Mouse (Mus musculus) inflammation-experienced regulatory T-cells, adult 6 months (primary cell): ENCODE results near the gene Lrrn2. TPM values are rescaled to one million over a fixed set of nuclear protein-coding genes. Genes with fewer than 3 reads are reported as not detected.
"Not testable (repeated sequence)": the region's sequence is repeated elsewhere in the genome, so short reads cannot be mapped to it uniquely, and the experiment has no call there.

Experiments used
- ATAC-seq: one replicate; pipeline ENCODE4 v1.8.0; 2017
- polyA plus RNA-seq, 3 experiments: library from polyadenylated mRNA; unstranded; fragments of 100-300 nt; shearing (Covaris generic); gene quantifications; one replicate each; pipeline ENCODE4 v1.2.1; 2017

The Lrrn2 gene
- polyA plus RNA-seq, 3 experiments from 2014 or later: 0.16 TPM; not detected in 2

DNA sequence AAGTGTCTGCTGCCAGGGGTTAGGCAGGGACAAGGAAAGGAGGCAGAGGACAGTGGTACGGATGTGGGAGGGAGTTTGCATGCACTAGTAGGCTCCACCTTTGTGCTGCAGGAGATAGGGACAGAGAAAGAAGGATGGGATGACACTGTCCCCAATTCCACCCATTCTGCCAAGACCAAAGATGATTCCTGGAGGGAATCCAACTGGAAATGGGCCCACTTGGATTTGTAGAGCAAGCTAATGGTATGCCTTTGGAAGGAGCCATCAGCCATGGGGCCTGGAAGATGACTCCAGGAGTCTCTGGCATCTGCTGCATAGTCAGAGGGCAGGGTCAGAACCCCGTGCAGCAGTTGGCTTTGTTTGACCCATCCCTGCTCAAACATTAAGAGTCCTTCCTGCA lies 52.3 kb downstream of the Lrrn2 start:
- ATAC-seq: no peak

DNA sequence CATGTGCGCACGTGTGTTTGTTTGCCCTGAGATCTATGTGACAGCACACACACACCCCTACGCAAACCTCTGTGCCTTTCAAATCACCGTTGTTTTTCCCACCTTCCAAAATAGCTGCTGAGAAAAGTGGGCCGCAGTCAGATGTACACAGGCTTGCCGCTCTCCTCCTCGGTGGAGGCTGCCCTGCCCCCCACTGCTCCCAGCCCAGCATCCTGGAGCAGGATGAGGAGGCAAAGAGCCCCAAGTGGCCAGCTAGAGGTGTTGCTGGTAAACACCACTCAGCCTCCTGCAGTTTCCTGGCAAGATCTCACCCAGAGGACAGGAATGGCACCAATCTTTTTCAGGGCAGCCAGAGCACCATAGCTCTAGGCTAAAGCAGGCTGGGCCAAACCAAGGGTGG lies 54.8 kb downstream of the Lrrn2 start:
- no peak for ATAC-seq

DNA sequence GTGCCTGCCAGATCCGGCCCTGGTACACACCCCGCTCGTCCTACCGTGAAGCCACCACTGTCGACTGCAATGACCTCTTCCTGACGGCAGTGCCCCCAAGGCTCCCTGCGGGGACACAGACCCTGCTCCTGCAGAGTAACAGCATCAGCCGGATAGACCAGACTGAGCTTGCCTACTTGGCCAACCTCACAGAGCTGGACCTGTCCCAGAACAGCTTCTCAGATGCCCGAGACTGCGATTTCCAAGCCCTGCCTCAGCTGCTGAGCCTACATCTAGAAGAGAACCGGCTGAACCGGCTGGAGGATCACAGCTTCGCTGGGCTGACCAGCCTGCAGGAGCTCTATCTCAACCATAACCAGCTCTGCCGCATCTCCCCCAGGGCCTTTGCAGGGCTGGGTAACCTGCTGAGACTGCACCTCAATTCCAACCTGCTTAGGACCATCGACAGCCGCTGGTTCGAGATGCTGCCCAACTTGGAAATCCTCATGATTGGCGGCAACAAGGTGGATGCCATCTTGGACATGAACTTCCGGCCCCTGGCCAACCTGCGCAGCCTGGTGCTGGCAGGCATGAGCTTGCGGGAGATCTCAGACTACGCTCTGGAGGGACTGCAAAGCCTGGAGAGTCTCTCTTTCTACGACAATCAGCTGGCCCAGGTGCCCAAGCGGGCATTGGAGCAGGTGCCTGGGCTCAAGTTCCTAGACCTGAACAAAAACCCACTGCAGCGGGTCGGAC lies 57.4 kb downstream of the Lrrn2 start:
- ATAC-seq: no peak

DNA sequence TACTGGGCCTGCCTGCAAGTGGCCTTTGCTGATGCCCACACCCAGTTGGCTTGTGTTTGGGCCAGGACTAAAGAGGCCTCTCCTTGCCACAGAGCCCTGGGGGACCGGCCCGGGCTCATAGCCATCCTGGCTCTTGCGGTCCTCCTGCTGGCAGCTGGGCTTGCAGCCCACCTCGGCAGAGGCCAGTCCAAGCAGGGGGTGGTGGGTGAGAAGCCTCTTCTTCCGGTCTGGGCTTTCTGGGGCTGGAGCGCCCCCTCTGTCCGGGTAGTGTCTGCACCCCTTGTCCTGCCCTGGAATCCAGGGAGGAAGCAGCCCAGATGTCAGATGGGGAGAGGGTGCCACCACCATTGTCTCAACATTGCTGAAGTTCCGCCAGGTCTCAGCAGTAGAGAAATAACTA lies 58.9 kb downstream of the Lrrn2 start:
- ATAC-seq: no peak

DNA sequence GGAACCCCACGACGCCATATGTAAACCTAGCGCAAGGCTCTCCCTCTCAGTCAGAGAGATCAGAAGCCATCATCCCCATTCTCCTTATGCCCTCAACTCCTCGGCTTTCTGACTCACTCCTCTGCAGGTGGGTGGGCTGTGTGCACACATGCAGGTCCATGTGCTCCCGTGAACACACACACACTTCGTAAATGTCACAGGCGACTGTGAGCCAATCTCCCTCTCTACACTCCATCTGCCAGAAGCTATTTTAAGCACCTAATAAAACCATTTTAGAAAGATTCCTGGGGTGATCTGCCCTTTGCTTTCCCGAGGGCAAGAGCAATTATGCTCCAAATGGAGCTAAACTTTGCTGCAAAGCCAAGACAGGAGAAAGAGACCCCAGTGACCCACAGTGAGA lies 65.8 kb downstream of the Lrrn2 start:
- no peak for ATAC-seq

DNA sequence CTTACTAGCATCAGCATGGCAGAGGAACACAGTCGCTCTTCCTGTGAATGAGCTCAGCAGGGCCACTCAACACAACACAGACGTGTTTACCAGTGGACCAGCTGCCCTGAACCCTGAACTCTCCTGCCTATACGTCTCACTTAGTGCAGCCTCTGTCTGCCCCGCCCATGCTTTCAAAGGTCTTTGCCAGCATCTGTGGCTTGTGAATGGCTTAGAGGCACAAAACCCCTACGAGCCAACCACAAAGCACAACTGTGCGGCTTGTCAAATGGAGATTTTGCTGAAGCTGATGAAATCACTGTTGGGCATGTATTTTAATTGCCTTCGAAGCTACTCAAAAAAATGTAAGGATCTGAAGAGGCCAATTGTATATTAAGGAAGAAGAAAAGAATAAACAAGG lies 67.7 kb downstream of the Lrrn2 start:
- no peak for ATAC-seq

DNA sequence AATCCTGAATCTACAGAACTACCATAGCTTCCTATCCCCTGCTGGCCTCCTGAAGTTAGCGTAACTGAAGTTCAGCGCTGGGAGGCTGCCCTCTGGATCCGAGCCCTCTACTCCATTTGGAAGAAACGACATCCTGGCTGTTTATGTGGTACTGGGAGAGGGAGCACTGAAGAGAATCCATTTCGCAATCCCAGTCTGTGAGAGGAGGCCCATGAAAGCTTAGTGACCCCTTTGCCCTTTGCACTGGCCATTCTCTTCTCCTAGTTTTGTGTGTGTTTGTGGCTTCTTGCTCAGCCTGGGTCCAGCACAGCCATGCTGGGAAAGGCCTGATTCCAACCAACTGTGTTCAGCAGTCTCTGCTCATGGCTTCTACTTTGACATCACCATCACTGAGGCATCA lies 76.7 kb downstream of the Lrrn2 start:
- no peak for ATAC-seq

DNA sequence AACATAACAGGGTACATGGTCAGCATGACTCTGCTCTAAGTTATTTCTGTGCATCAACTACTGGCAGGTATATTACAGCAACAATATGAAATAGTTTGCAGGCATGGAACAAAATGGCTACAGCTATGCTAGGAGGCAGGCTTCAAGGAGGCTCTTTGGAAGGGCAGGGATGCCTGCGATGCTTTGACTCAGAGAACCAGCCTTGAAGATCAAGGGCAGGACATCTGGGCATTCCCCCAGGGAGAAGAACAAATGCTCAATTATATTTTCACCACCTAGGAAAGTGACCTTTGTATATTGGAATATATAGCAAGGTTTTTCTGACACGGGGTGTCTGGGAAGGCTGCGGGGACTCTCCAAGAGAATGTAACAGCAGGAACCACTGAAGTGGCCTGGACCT lies 81.7 kb downstream of the Lrrn2 start:
- ATAC-seq: no peak

DNA sequence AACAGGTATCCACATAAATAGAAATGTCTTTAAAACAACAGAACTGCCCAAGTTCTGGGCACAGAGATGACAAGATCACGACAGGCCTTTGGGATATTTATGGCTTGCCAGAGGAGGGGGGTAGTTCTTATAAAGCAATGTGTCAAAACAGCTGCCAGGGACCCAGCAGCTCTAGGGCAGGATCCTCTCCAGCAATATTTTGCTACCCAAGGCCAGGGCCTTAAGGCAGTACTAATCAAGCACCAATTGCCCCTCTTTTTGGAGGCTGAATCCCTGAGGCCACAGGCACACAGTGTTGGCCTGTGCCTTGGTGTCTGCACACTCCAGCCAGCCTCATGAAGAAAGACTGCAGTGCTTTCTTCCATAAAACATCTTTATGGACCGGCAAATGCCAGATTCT lies 84.0 kb downstream of the Lrrn2 start:
- no peak for ATAC-seq

DNA sequence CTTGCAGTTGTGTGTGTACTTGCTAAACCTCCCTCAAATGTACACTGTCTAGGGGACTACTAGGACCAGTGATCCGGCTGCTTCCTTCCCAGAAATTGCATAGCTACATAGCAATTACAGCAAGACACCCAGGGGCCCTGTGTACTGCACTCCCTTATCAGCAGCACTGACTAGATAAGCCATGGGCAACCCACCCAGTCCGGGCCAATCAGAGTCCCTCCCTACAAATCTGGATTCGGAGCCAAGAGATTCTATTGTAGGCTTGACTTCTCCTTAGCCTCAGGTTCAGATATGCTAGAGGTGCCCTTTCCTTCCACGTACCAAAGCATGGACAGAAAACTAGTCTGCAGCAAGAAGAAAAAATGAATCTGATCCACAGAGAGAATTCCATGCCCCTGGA lies 84.6 kb downstream of the Lrrn2 start:
- ATAC-seq: no peak

DNA sequence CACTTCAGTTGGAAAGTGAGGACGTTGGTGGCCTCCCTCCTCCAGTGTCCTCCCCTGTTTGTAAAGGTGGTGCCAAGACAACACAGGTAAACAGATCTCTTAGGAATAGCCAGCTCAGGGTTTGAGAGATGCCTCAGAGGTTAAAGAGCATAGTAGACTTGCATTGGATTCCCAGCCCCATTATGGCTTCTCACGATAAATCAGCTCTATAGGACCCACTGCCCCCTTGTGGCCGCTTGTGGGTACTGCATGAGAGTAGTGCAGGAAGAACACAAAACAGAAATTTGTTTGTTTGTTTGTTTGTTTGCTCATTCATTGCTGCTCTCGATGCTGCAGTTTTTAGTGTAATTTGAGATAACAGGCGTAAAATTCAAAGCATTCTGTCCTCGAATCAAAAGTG lies 88.6 kb downstream of the Lrrn2 start:
- no peak for ATAC-seq

DNA sequence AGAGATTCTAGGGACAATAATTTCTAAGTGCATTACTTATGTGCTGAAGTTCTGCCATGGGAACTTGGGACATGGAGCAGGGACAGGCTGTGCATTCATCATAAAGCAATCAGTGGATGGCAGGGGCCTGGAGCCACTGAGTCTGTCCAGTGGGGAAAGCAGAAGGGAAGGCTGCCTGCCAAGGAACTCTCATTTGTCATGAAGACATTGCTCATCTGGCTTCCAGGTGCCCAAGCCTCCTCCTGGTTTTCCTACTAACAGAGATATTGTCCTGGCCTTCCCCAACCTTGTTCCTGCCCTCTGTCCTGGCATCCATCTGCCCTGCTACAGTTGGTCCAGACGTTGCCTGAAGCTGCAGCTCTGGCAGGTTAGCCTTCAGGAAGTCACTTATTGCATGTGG lies 97.3 kb downstream of the Lrrn2 start:
- no peak for ATAC-seq

DNA sequence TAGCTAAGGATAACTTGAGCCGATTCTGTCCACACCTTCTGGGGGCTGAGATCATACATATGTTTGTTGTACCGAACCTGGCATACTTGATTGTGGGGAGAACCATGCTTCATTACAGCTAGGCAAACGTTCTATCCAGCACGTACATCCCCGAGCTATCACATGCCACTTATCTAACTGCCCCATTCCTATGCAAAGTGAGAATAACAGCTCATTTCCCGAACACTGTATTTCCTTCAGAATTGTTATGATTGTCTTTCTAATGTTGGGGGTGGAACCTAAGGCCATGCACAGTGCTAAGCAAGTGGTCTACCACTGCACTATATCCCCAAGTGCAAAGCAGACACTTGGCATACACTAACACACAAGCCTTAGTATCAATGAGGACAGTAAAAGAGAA lies 101.2 kb downstream of the Lrrn2 start:
- ATAC-seq: no peak

DNA sequence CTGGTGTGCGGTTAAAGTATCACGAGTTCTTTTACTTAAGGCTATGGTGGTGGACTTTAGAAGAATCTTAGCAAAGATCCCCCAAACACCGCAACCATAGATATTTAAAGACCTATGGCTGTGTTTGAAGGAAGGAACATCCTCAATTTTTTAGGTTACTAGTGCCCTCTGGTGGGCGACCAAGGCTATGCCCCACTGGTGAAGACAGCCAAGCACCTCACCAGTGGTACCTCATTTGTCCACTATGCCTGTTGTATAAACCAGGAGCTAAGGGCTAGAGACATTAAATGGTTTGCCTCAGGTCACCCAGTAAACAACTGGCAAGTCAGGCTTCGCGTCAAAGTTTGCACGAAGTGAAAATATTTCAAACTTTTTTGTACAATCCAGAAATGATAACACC lies 102.7 kb downstream of the Lrrn2 start:
- ATAC-seq: peak; percentile 71

DNA sequence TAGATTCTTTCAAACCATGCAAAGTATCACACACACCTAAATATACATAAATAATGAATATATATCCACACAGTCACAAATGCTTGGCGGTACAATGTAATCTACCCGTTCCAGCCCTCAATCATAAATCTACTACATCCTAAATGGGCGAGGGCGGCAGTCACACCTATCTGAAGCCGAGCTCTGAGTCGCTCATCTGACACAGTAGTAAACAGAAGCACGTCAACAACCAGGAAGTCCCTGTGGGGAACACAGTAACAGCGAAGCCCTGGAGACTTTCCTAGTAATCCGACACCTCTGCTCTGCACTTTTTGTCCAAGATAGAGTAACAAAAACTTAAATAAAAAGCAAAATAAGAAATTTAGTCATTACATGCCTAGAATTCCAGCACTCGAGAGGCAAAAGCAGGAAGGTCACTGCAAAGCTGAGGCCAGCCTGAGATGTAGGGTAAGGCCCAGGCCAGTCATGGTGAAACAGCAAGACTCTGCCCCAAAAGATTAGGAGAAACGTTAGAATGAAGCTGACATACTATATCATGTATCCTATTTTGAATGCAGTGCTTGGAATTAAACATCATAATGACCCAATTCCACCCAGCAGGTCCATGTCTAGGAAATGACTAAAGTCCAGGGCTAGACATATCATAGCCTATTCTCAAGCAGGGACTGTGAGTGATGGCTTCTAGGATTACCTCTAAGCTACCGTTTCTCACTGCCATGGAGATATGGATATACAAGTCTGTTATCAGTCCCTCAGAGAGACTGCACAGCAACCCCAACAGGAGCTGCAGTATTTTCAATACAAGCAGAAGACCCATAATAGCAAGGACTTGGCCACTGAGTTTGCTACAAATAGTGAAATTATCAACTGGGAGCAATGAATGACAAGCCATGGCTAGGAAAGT lies 108.7 kb downstream of the Lrrn2 start:
- not testable (repeated sequence) for ATAC-seq

Other genes starting within 250 kb of the Lrrn2 start
- not detected for gene Nfasc, start 138.5 kb upstream of the Lrrn2 start, polyA plus RNA-seq
- 100 to 1,000 TPM in 1 of 3 experiments, 10 to 100 TPM in 2; 94.1 to 139 (median 98.6) TPM for gene Mdm4, start 150.3 kb downstream of the Lrrn2 start, polyA plus RNA-seq
- gene Pik3c2b, start 165.4 kb downstream of the Lrrn2 start, polyA plus RNA-seq: under 1 TPM; 0.36 to 0.67 (median 0.61) TPM